Mouse (Mus musculus): Measurements from ENCODE around the gene Asb18.

Asb18 gene

DNA sequence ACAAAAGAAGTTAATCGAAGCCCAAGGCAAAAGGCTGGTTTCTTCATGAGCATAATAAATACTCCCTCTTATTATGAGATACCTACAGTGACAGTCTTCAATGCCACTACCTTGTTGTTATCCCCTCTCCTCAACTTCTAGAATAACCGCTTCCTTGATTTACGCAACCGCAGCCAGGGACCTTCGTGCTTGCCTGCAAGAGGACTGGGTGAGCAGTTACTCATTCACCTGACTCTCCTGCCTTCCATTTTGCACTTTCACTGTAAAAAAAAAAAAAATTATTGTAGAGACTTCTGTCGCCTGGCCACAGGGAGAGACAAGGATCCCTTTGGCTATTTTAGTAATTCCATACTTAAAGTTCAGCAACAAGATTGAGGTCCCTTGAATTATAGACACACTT is 81.4 kb downstream of the Asb18 start:
- DNase-seq (ENCODE audit: low read depth, low spot score), result no peak

DNA sequence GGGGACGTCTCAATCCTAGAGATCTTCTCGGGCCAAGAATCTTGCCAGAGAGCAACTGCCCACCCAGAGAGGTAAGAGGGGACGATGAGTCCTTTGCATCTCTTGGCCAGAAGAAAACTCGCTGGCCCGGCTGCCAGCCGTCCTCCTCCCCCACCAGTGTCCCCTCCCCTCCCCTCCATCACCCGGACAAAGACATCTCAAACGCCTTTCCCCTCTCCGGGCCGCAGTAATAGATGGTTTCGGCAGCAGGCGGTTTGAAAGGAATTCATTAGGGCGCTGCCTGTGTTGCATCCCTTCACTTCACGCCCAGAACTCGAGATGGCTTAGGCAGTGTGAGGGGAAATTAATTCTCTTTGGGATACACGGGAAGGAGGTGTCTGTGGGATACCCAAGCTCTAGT is 81.8 kb downstream of the Asb18 start:
- no peak for DNase-seq (ENCODE audit: low read depth, low spot score)

DNA sequence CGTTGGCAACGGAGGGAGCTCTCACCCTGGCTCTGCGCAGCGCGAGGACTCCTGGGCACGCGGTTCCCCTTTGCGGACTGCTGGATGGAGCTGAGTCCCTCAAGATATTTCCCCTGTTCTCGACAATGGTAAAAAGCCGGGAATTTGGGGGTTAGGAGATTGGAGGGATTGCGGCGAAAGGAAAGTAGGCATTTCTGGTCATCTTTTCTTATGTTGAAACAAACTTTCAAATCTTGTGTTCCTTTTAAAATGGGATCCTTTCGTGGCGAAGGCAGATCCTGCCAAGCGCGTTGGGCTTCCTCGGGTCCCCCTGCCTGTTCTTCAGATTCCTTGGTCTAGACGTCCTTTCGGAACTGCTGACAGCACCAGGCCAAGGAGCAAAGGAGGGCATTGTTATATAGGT is 82.4 kb downstream of the Asb18 start:
- no peak for DNase-seq (ENCODE audit: low read depth, low spot score)

DNA sequence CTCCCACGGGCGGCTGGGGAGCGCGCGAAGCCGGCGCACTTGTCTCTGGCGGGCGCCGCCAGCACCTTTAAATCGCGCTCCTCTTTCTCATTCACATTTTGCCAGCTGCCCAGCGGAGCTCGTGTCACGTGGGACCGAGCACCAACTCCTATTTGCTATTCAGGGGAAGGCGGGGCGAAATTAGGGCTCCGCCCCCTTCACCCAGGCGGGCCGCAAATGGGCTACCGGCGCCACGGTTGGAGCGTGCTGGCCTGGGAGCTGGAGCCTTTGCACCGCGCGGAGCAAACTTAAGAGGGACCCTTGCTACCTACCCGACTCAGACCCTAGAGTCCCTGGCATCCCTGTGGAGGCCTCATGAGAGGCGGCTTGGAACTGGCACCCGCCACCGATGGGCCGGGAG is 83.3 kb downstream of the Asb18 start, which contains the start of gene Gbx2:
Gene Gbx2 (minus strand): TSS at position 60 of the 400 bp plus-strand sequence.
- no peak for DNase-seq (ENCODE audit: low read depth, low spot score)

DNA sequence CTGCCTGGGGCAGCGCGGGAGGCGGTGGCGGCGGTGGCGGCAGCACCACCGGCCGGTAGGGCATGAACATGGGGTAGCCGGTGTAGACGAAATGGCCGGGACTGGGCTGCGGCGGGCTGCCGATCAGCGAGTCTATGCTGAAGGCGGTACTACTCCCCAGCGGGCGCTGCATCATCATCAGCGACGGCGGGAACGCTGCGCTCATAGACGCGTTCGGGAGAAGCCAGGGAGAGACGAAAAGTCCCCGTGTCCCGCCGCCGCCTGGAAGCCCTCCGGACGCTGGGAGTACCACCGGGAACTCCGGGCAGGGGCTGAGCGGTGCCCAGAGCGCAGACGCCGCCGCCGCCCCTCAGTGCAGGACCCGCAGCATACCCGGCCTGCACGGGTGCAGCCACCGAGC is 83.9 kb downstream of the Asb18 start:
- no peak for DNase-seq (ENCODE audit: low read depth, low spot score)

DNA sequence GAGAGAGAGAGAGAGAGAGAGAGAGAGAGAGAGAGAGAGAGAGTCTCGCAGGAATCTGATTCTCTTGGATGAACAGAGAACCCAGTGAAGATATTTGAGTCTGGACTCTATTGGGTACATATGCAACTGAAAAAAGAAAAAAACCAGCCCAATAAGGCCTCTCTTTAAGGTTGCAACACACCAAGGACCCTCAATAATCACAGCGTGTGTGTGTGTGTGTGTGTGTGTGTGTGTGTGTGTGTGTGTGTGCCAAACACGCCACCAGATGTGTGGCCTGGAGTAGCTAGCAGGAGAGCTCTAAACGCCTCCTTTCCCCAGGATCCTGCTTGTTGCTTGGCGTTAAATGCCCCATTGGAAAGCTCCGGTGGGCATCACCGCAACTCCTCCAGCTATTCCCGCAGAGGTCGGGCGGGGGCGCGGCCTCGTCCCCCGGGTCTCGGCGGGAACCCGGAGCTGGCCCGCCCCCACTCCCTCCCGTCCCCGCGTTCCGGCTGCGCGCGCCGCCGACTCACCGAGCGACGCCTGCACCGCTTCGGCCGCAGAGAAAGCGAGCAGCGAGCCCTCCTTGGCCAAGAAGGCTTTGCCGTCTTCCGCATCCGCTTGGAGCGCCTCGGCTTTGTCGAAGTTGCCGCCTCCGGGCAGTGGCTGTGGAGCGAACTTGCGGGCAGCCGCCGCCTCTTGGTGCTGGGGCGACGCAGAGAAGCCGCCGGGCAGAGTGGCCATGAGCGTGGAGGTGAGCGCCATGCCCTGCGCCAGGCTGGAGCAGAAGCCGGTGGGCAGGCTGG is 84.6 kb downstream of the Asb18 start:
- no peak for DNase-seq (ENCODE audit: low read depth, low spot score)

DNA sequence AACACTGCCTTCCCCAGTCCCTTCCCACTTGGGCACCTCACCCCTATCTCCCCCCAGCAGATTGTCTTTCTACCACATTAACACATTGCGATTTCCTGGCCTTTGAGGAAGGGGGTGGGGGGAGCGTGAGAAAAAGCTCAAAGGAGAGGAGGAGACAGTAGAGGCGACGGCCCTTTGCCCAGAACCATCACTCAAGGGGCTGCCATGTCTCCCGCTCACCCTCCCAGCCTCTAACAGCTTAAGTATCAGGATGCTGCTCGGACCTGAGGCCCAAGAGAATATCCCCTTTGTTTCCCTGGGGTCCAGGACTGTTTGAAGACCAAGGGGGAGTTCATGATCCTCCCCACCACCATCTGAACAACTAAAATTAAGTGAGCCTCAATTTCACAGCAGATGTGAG is 85.3 kb downstream of the Asb18 start:
- no peak for DNase-seq (ENCODE audit: low read depth, low spot score)

DNA sequence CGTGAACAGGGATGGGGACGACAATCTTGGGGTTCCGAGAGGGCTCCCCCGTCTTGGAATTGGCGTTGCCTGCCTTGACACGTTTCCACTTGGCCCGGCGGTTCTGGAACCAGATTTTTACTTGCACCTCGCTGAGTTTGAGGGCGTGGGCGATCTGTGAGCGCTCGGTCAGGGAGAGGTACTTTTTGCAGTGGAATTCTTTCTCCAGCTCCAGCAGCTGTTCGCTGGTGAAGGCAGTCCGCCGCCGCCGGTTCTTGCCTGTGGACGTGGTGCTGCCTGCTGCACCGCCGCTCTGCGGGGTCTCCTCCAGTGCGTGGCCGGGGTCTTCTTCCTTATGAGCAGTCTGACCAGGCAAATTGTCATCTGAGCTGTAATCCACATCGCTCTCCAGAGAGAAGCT is 85.8 kb downstream of the Asb18 start:
- DNase-seq (ENCODE audit: low read depth, low spot score), result no peak

DNA sequence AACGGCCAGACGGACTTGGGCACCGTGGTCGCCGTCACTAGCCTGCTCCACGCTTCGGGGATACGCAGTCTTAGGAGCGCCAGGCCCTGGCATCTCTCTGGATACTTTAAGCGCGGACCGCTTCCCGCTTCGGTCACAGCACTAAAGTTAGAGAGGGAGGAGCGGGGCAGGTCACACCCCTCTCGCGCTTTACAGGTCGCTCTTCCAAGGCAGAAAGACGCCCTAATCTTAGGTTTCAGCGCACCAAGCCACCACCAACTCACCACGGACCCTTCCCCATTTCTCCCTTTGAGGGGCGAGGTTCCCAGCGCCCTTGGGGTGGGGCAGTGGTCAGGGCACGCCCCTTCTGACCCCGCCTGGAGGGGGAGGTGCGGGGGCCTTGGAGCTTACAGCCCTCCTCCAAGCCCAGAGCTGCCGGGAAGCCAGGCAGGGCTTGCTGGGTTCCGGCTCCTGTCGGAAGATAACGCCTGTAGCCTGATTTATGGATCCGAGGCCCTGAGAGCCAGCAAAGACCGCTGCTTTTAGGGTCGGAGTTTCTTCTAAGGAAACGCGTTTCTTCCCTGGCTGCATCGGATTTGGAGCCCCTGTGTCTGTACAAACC is 87.3 kb downstream of the Asb18 start:
- DNase-seq (ENCODE audit: low read depth, low spot score), result no peak

DNA sequence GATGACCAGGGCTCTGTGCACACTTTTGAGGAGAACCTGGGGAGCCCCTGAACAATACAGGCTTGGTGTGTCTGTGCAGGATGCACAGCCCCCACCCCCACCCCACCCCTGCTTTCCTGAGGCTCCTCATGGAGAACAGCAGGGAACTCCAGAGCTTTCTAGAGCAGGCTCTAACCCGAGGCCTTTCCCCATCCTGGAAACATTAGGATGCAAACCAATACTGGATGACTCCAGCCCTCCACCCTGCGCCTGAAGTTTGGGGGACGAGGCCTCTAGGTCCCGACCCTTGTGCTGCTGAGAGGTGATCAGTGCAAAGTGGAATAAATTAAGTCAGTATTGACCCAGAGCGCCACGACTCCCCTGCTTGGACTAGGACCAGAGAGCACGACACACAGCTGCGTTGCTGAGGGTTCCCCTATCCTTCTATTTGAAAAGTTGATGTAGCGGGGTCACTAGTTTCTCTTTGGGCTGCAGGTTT is 87.8 kb downstream of the Asb18 start:
- no peak for DNase-seq (ENCODE audit: low read depth, low spot score)

DNA sequence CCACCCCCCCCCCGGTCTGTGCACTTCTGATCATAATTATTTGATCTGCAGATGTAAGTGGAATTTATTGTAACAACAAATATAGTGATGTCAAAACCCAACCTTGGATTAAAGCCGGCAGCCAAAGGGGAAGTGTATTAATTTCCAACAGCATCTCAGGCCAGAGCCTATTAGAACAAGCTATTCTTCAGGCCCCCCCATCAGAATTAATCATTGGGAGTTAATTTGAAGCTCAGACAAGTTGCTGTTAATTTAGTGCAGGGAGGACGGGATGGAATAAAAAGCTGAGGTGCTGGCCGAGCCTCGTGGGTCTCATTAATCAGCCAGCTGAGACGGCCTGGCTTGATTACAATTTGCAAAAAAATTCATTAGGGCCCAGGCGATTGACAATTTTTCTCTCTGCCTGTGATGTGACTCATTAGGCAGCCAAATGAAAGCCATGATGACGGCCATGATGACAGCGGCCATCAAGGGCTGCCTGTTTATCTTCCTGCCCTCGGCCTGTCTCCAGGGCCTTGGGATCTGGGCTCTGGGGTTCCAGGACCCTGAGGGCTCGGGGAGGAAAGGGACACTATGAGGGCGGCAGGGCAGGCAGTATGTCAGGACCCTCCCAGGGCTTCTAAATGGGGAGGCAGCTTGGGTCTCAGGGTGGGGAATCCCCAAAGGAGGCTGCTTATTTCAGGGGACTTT is 88.8 kb downstream of the Asb18 start:
- DNase-seq (ENCODE audit: low read depth, low spot score), result no peak

DNA sequence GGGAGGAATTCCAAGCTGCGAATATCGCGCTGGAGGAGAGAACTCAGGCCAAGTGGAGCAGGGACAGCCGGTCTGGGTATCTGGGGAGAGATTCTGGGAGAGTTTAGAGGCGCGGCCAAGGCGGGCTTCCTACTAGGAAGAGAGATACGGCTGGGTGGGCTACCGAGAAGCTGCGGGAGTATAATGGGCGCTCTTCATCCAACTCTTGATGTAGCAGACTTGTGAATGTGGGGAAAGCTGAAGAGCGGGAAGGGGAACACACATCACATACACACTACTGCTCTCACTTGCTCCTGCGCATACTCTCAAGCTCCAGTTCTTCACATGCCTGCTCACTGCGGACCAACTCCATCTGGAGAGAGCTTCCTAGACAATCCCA is 90.8 kb downstream of the Asb18 start:
- no peak for DNase-seq (ENCODE audit: low read depth, low spot score)

DNA sequence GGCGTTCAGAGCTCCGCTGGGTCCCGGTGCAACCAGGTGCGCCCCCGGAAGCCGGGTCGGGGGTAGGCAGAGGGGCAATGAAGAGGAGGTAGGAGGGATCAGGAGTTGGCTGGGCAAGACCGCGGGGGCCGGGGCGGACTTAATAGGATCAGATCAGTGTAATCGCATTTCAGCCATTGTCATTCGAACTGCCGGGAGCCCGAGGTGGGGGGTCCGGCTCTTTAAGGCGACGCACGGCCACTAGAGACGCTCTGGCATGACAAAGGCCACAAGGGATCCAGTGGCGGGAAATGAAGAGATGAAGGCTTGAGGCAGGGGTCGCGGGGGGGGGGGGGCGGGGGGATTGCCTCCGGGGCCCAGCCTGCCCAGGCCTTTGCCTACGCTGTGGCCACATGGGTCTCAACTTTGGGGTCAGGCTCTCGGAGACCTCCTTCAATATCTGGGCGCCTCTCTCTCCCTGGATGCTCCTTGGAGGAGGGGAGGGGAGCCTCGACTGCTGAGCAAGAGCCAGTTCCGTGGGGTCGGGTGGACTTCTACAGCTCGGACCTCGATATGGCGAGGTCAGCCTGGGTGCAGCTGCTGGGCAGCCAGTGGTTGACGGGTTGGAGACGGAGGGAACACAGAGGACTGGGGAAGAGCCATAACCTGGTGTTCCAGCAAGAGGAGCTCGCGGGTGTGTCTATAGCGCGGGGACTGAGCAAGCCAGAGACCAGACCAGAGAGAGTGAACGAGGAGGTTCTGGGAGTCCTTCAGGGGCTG is 91.4 kb downstream of the Asb18 start:
- DNase-seq (ENCODE audit: low read depth, low spot score), result no peak

DNA sequence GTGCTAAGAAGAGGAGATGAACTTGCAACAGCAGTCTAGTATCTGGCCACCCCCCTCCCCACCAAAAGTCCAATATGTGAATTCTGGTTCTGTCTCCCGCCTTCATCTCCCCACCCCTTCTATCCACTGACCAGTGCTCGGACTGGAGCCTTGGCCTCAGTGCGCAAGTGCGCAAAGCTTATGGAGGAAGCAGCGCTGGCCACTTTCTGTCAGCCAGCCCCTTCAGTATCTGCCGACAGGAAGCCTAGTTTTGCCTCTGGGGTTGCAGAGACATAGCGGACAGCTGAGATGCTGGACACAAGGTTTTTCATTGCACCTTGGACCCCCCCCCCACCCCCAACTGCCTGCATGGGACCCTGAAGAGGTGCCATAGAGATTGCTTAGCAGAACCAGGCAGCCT is 92.2 kb downstream of the Asb18 start:
- no peak for DNase-seq (ENCODE audit: low read depth, low spot score)

DNA sequence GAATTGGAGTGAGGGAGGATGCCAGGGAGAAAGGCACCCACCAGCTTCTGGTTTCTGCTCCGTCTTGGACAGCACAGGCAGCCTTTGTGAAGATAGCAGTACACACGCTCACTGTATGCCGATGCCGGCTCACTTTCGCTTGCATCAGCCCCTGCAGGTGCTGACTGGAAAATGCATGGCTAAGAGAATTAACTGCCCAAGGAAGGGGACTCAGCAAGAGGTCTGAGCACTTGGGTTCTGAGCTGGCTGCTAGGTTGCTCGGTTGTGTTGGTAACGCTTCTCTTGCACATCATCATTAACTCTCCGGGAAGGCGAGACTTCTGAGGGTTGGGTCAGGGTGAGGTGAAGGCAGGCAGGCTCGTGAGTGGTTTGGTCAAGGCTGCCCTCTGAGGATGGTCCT is 92.7 kb downstream of the Asb18 start:
- no peak for DNase-seq (ENCODE audit: low read depth, low spot score)

DNA sequence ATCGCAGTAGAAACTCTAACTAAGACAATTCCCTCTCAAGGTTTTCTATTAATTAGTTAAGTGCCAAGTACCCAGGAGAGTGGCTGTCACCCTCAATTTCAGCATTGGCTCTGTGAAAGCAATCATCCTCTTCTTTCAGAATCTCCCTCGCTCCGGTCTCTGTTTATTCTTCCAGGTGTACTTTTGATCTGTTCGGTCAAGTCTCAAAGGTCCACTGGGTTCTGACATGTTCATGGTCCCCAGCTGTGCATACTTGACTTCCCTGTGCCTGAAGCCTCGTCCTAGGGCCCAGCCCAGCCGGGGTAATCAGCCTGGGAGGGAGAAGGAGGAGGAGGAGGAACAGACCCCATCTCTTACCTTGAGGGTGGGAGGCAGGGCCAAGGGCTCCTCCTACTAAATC is 95.3 kb downstream of the Asb18 start:
- no peak for DNase-seq (ENCODE audit: low read depth, low spot score)

DNA sequence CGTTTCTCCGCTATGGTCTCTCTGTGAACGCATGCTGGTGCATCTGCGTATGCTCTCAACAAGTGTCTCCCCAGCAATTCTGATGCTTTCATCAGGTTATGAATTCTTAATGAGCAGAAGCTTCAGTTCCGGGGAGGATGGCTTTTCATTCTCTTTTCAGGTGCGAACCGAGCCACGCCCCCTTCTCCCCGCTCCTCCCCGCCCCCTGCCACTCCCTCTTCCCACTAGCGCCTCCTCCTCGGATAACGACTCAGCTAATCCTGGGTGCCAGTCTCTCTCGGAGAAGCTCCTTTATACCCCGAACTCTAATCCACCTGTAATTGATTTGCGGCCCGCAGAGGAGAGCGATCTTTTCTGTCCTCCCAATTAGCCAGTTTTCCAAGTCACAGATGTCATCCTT is 96.4 kb downstream of the Asb18 start:
- DNase-seq (ENCODE audit: low read depth, low spot score), result no peak

DNA sequence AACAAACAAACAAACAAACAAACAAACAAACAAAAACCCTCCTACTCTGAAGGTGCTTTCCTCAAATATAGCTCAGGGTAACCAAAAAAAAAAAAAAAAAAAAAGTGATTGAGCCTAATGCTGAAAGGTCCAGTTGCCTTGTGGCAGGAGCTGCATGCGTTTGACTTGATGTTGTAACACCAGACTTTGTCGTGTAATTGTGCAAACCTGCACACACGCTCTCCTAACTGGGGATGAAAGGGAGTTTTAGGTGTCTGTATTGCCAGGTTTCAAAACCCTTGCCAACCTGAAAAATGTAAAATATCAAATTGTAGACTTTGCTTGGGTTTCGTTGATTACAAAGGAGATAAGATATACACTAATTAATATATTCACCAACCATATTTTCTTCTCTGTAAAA is 100.9 kb downstream of the Asb18 start:
- no peak for DNase-seq (ENCODE audit: low read depth, low spot score)

DNA sequence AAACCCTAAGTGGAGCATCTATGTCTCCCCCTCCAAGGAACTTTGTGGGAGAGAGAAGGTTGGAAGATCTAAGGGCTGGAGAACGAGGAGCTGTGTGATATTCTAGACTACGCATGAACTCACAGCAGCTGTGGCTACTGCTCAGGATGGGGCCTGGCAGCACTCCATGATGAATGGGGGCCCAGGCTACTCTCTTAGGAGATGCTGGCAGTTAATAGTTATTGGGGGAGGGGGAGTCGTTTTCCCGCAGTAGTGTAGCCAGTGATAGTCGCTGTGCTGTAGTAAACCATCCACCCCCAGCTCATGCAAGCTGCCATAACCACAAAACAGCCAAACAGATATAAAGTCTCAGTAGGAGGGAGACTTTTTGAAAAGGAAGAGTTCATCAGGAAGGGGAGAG is 102.1 kb downstream of the Asb18 start:
- no peak for DNase-seq (ENCODE audit: low read depth, low spot score)

DNA sequence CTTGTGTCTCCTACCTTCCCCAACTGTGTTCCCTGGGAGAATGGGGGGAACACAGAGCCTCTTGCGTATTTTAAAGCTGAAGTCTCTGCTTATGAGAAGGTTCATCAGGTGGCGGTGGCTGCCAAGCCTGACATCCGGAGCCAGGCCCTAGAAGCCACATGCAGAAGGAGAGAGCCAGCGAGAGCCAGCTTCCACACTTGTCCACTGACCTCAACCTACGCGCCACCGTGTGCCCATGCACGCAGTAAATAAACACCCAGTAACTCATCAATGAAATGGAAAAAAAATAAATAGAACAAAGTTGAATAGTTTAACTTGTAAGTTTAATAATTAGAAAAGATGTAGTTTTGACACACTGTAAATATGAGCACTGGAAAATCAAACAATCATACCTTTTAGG is 104.7 kb downstream of the Asb18 start:
- DNase-seq (ENCODE audit: low read depth, low spot score), result no peak

DNA sequence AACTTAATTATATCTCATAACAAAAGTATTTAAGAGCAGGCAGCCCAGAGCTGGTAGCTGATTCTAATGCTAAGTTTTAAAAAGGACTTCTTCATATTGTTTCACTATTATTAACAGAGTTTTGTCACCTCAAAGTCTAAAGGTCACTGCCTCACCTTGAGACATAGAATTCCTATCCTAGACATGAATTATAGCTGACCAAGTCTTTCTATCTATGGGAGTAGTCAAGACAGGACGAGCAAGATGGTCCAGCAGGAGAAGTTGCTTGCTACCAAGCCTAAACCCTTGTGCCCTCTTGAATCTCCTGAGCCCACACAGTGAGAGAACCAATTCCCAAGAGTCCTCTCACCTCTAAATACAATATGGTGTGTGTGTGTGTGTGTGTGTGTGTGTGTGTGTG is 111.8 kb downstream of the Asb18 start:
- DNase-seq (ENCODE audit: low read depth, low spot score), result no peak

DNA sequence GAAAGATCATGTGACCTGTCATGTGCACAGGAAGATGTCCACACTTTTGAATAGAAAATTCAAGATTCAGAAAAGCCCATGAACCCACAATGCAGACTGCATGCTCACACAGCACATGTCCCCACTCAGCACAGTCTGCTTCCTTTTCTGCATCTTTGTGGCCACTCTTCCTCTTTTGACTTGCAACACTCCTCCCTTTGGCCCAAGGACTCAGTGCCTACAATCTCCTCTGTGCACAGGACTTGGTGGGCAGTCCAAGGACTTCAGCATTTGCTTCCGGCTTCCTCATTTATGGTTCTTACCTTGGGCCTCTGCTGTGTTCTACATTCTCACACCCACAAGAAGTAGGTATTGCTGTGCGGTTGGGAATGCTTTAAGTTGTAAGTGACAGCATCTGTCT is 112.2 kb downstream of the Asb18 start:
- DNase-seq (ENCODE audit: low read depth, low spot score), result no peak
